Mouse (Mus musculus) CH12.LX (cell line): Measurements from ENCODE around the gene Lmf1. TPM values are rescaled to one million over a fixed set of nuclear protein-coding genes. Genes with fewer than 3 reads are reported as not detected.

ENCODE experiments used
- DNase-seq: peaks from one replicate; pipeline ENCODE4 v3.0.0-alpha.2; 2013; ENCODE audit errors: extremely low read depth
- H3K27ac ChIP-seq: 2 replicates; pipeline ENCODE4 v1.5.1; 2012; ENCODE audit warnings: low read depth, mild to moderate bottlenecking, control low read depth, moderate library complexity; ENCODE audit not compliant: insufficient read depth
- H3K27me3 ChIP-seq: replicated peaks from 2 replicates; pipeline ENCODE3; 2012; ENCODE audit warnings: inconsistent platforms
- H3K36me3 ChIP-seq, 2 experiments: replicated peaks in 1 of 2; 2 replicates each; pipeline versions ENCODE3 to v1.6.1; 2012; ENCODE audit warnings: inconsistent platforms in 1 of 2, low read length in 1 of 2, mild to moderate bottlenecking in 1 of 2, mixed read lengths in 1 of 2, moderate library complexity in 1 of 2; ENCODE audit not compliant: control insufficient read depth in 1 of 2, insufficient read depth in 1 of 2
- H3K4me1 ChIP-seq, 2 experiments: 2 replicates each; pipeline ENCODE4 v1.6.1; 2012; ENCODE audit warnings: inconsistent platforms in 1 of 2, moderate library complexity in 1 of 2; ENCODE audit not compliant: insufficient read depth in 2 of 2, control insufficient read depth in 1 of 2
- H3K4me2 ChIP-seq: 2 replicates; pipeline ENCODE4 v1.6.1; 2012; ENCODE audit warnings: low read depth, mild to moderate bottlenecking, control low read depth; ENCODE audit not compliant: poor library complexity, insufficient read depth, severe bottlenecking
- H3K4me3 ChIP-seq, 3 experiments: fragments of 150-350 bp in 1 of 3; sonication (generic) in 1 of 3; replicated peaks in 1 of 3; 2 replicates each; pipeline versions ENCODE3 to v1.5.1; 2011 to 2012; ENCODE audit warnings: low read depth in 2 of 3, low read length in 2 of 3, mild to moderate bottlenecking in 2 of 3, moderate library complexity in 2 of 3, control low read depth in 1 of 3, improper control_type of control experiment in 1 of 3, inconsistent platforms in 1 of 3, mixed read lengths in 1 of 3; ENCODE audit not compliant: poor library complexity in 1 of 3
- H3K79me2 ChIP-seq: replicated peaks from 2 replicates; pipeline ENCODE4 v1.6.1; 2012; ENCODE audit warnings: mild to moderate bottlenecking, moderate library complexity; ENCODE audit not compliant: control insufficient read depth, poor library complexity, insufficient read depth, severe bottlenecking; ENCODE audit errors: extremely low read depth
- H3K9ac ChIP-seq: 2 replicates; pipeline ENCODE4 v1.6.1; 2012; ENCODE audit warnings: low read depth, mild to moderate bottlenecking, control low read depth, moderate library complexity; ENCODE audit not compliant: insufficient read depth
- H3K9me3 ChIP-seq: replicated peaks from 2 replicates; pipeline ENCODE3; 2012; ENCODE audit warnings: low read length, inconsistent platforms, mixed read lengths
- CHD1 ChIP-seq: IDR thresholded peaks from 2 replicates; pipeline ENCODE4 v1.6.1; 2012; ENCODE audit warnings: low read depth, low read length, improper control_type of control experiment, inconsistent platforms
- CHD2 ChIP-seq: IDR thresholded peaks from 2 replicates; pipeline ENCODE4 v1.6.1; 2011; ENCODE audit warnings: low read length, improper control_type of control experiment
- ELF1 ChIP-seq: IDR thresholded peaks from 2 replicates; pipeline ENCODE4 v1.6.1; 2014; ENCODE audit warnings: low read depth, mild to moderate bottlenecking, inconsistent platforms, low read length, improper control_type of control experiment
- EP300 ChIP-seq: IDR thresholded peaks from 2 replicates; pipeline ENCODE4 v1.6.1; 2011; ENCODE audit warnings: low read length, improper control_type of control experiment
- ETS1 ChIP-seq: conservative IDR thresholded peaks from 2 replicates; pipeline ENCODE4 v1.6.1; 2012; ENCODE audit warnings: low read depth, mild to moderate bottlenecking, inconsistent platforms, low read length, improper control_type of control experiment, moderate library complexity
- GABPA ChIP-seq: IDR thresholded peaks from 2 replicates; pipeline ENCODE4 v1.6.1; 2012; ENCODE audit warnings: low read depth, low read length, improper control_type of control experiment, inconsistent platforms; ENCODE audit not compliant: insufficient replicate concordance
- HCFC1 ChIP-seq: IDR thresholded peaks from 2 replicates; pipeline ENCODE4 v1.6.1; 2012; ENCODE audit warnings: low read depth, mild to moderate bottlenecking, inconsistent platforms, low read length, improper control_type of control experiment
- IRF4 ChIP-seq: IDR thresholded peaks from 2 replicates; pipeline ENCODE4 v1.6.1; 2014; ENCODE audit warnings: low read depth, mild to moderate bottlenecking, inconsistent platforms, low read length, improper control_type of control experiment
- JUND ChIP-seq: conservative IDR thresholded peaks from 2 replicates; pipeline ENCODE4 v1.6.1; 2011; ENCODE audit warnings: low read depth, low read length, improper control_type of control experiment
- KAT2A ChIP-seq: IDR thresholded peaks from 2 replicates; pipeline ENCODE4 v1.6.1; 2012; ENCODE audit warnings: low read length, improper control_type of control experiment, inconsistent platforms; ENCODE audit not compliant: insufficient replicate concordance
- MAFK ChIP-seq: IDR thresholded peaks from 2 replicates; pipeline ENCODE4 v1.6.1; 2011; ENCODE audit warnings: low read length, improper control_type of control experiment; ENCODE audit not compliant: insufficient replicate concordance
- MAX ChIP-seq: IDR thresholded peaks from 2 replicates; pipeline ENCODE4 v1.6.1; 2011; ENCODE audit warnings: low read length, improper control_type of control experiment
- MAZ ChIP-seq: IDR thresholded peaks from 2 replicates; pipeline ENCODE4 v1.6.1; 2012; ENCODE audit warnings: low read depth, mild to moderate bottlenecking, inconsistent platforms, low read length, improper control_type of control experiment, moderate library complexity
- MEF2A ChIP-seq: IDR thresholded peaks from 2 replicates; pipeline ENCODE4 v1.6.1; 2014; ENCODE audit warnings: low read depth, mild to moderate bottlenecking, inconsistent platforms, low read length, improper control_type of control experiment, borderline replicate concordance
- MXI1 ChIP-seq: IDR thresholded peaks from 2 replicates; pipeline ENCODE4 v1.6.1; 2011; ENCODE audit warnings: mild to moderate bottlenecking, low read depth, low read length, improper control_type of control experiment
- MYC ChIP-seq: IDR thresholded peaks from 2 replicates; pipeline ENCODE4 v1.6.1; 2011; ENCODE audit warnings: low read depth, mild to moderate bottlenecking, improper control_type of control experiment, low read length
- NELFE ChIP-seq: IDR thresholded peaks from 2 replicates; pipeline ENCODE4 v1.6.1; 2011; ENCODE audit warnings: low read depth, low read length, improper control_type of control experiment
- NRF1 ChIP-seq: IDR thresholded peaks from 2 replicates; pipeline ENCODE4 v1.6.1; 2014; ENCODE audit warnings: low read depth, mild to moderate bottlenecking, inconsistent platforms, low read length, improper control_type of control experiment, moderate library complexity
- POLR2A ChIP-seq: IDR thresholded peaks from 2 replicates; pipeline ENCODE4 v1.6.1; 2011; ENCODE audit warnings: low read depth, mild to moderate bottlenecking, improper control_type of control experiment, low read length
- POLR2AphosphoS2 ChIP-seq: IDR thresholded peaks from 2 replicates; pipeline ENCODE4 v1.6.1; 2011; ENCODE audit warnings: low read depth, low read length, improper control_type of control experiment
- RAD21 ChIP-seq: IDR thresholded peaks from 2 replicates; pipeline ENCODE4 v1.6.1; 2011; ENCODE audit warnings: low read depth, mild to moderate bottlenecking, low read length, improper control_type of control experiment, moderate library complexity
- SIN3A ChIP-seq: IDR thresholded peaks from 2 replicates; pipeline ENCODE4 v1.6.1; 2012; ENCODE audit warnings: low read length, improper control_type of control experiment, inconsistent platforms
- TBP ChIP-seq: conservative IDR thresholded peaks from 2 replicates; pipeline ENCODE4 v1.6.1; 2011; ENCODE audit warnings: low read depth, low read length, improper control_type of control experiment
- TCF12 ChIP-seq: IDR thresholded peaks from 2 replicates; pipeline ENCODE4 v1.6.1; 2014; ENCODE audit warnings: low read depth, mild to moderate bottlenecking, inconsistent platforms, low read length, improper control_type of control experiment
- ZC3H11A ChIP-seq: IDR thresholded peaks from 2 replicates; pipeline ENCODE4 v1.6.1; 2012; ENCODE audit warnings: low read depth, mild to moderate bottlenecking, inconsistent platforms, low read length, improper control_type of control experiment
- ZMIZ1 ChIP-seq: IDR thresholded peaks from 2 replicates; pipeline ENCODE4 v1.6.1; 2012; ENCODE audit warnings: low read depth, mild to moderate bottlenecking, inconsistent platforms, low read length, improper control_type of control experiment
- dilution Hi-C: fragments of 300-500 bp; cut with MboI; formaldehyde crosslinking; loops from 2 replicates; pipeline ENCODE4 v1.14.3; 2020; ENCODE audit warnings: low sequenced_read_pairs; ENCODE audit not compliant: extremely low pct_unique_long_range_greater_than_20kb, extremely low pct_ligation_motif_present
- in situ Hi-C: fragments of 300-500 bp; cut with MboI; formaldehyde crosslinking; loops from 3 replicates; pipeline ENCODE4 v1.14.3; 2019; ENCODE audit warnings: low sequenced_read_pairs, low pct_ligation_motif_present, low pct_unique_long_range_greater_than_20kb, mixed read lengths
- polyA plus RNA-seq: library from polyadenylated mRNA; unstranded; fragments of >175 nt; gene quantifications from 2 replicates; pipeline ENCODE4 v1.2.1, GENCODE M21; 2012; ENCODE audit warnings: low read depth; ENCODE audit not compliant: insufficient read length
- total RNA-seq, 2 experiments: library from RNA; depleted of rRNA; stranded (reverse); fragments of 300-350 nt in 1 of 2; fragments of >200 nt in 1 of 2; gene quantifications; 2 replicates each; pipeline ENCODE4 v1.2.3; 2012 to 2014

The Lmf1 gene
- total RNA-seq (2012; rRNA removed) (17.3 and 26.9 TPM in 2 replicates), total RNA-seq (2014; rRNA removed) (11.2 and 13.3 TPM in 2 replicates), polyA plus RNA-seq (12.1 and 15.2 TPM in 2 replicates)

DNA sequence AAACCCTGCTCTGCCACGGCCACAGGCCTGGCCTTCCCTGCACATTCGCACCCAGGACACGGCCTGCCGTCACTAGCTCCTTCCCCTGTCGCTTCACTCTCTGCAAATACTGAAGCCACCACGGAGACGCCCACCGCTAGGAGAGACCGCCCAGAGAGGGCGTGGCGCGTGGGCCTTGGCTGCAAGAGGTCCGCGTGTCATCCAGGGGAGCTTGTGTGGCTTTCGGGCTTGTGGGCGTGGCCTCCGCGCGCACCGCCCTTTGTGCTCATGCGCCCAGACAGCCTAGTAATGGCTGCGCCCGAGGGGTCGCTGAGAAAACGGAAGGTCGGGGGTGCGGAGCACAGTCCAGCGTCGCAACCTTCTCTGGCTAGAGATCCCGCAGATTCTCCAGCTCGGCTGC, at the start of gene Lmf1:
Lmf1 (plus strand) TSS at position 166 of the 400 bp plus-strand sequence.
- Histone ChIP-seq H3K27me3 (peaks cover 35% of the 10 kb centered on the region), H3K27ac (no peak within 1 kb of the TSS)
- dilution Hi-C loops, result no loop called here

DNA sequence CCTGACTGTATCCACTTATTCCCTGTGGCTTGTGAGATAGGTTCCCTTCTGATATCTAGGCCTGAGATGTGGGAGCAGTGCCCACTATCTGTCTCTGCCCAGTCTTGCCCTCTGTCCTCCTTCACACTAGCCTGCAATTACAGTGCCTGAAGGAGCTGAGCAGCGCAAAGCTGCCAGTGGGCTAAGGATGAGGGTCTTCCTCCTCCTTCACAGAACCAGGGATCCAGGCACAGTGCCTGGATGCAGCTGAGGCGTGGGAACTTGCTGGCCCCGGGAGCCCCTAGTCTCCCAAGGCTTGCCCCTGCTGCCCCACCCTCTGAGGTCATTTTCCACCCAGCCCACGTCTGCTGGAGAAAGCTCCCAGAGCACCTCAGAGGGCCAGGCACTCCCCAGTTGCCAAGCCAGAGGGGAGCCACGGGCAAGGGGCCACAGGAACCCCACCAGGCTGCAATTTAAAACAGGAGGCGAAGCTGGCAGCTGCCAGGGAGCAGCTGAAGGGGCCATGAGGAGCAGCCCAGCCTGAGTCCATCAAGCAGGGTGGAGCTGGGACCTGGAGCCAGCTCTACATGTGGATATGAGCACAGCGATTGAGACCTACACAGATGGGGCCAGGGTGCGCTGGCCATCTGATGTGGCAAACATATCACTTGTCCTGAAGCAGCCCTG, 48.4 kb upstream of the Lmf1 start:
- TF ChIP-seq HCFC1, result no peak
- no peak for TF ChIP-seq MAX
- TF ChIP-seq EP300, result no peak
- TF ChIP-seq RAD21, result no peak
- TF ChIP-seq CHD1, result no peak
- TF ChIP-seq JUND, result no peak
- no peak for TF ChIP-seq MEF2A
- no peak for TF ChIP-seq POLR2AphosphoS2
- TF ChIP-seq ZC3H11A, result no peak
- no peak for TF ChIP-seq MAZ
- no peak for TF ChIP-seq CHD2
- no peak for TF ChIP-seq KAT2A
- TF ChIP-seq IRF4, result no peak
- no peak for TF ChIP-seq TBP
- no peak for TF ChIP-seq TCF12
- Histone ChIP-seq H3K4me1 (no peaks in the 10 kb centered on the region), H3K9me3 (no peaks in the 10 kb centered on the region), H3K36me3 (no peaks in the 10 kb centered on the region), H3K9ac (no peak overlapping the region), H3K79me2 (no peaks in the 10 kb centered on the region), H3K4me3 (no peak overlapping the region), H3K27me3 (peaks cover 98% of the 10 kb centered on the region), H3K27ac (no peak overlapping the region), H3K4me2 (no peak overlapping the region)
- in situ Hi-C loops, result no loop called here
- dilution Hi-C loops, result no loop called here
- DNase-seq, result no peak

More for the DNA sequence above, at the start of gene Lmf1:
- in situ Hi-C loops, result no loop called here
- Histone ChIP-seq H3K36me3 (peaks cover 2 to 15% of the 10 kb centered on the region in 2 experiments), H3K4me2 (peak within 1 kb of the TSS; percentile 89), H3K79me2 (no peaks in the 10 kb centered on the region), H3K9me3 (no peaks in the 10 kb centered on the region), H3K9ac (peak within 1 kb of the TSS; percentile 78), H3K4me3 (peak within 1 kb of the TSS; percentile 68 to 92 (median 83)), H3K4me1 (peaks cover 9 to 44% of the 10 kb centered on the region in 2 experiments; a peak in 3 of 4 replicates)
- peak; percentile 96 for DNase-seq
- peak; percentile 41; the same call in 1 of the 2 replicates for TF ChIP-seq ELF1
- TF ChIP-seq TCF12, result peak; percentile 91
- peak; percentile 82 for TF ChIP-seq NELFE
- 0 out of 2 replicates have a peak, but pooled peaks have one; percentile 6 for TF ChIP-seq MEF2A
- TF ChIP-seq KAT2A, result 0 out of 2 replicates have a peak, but pooled peaks have one; percentile 45
- peak; percentile 41; the same call in 1 of the 2 replicates for TF ChIP-seq MAX
- TF ChIP-seq NRF1, result peak; percentile 83
- peak; percentile 72; the same call in 1 of the 2 replicates for TF ChIP-seq POLR2AphosphoS2
- no peak for TF ChIP-seq RAD21
- peak; percentile 63 for TF ChIP-seq ZMIZ1
- peak; percentile 50; the same call in 1 of the 2 replicates for TF ChIP-seq MYC
- TF ChIP-seq POLR2A, result peak; percentile 93
- no peak; the same call in none of the 2 replicates for TF ChIP-seq SIN3A
- peak; percentile 68; the same call in 1 of the 2 replicates for TF ChIP-seq TBP
- TF ChIP-seq MAFK, result no peak
- no peak for TF ChIP-seq GABPA
- peak; percentile 85 for TF ChIP-seq MXI1
- TF ChIP-seq HCFC1, result peak; percentile 58
- TF ChIP-seq ETS1, result no peak
